Comparison of ENCODE assay signal across 8 mouse cellular contexts in the genomic region with DNA sequence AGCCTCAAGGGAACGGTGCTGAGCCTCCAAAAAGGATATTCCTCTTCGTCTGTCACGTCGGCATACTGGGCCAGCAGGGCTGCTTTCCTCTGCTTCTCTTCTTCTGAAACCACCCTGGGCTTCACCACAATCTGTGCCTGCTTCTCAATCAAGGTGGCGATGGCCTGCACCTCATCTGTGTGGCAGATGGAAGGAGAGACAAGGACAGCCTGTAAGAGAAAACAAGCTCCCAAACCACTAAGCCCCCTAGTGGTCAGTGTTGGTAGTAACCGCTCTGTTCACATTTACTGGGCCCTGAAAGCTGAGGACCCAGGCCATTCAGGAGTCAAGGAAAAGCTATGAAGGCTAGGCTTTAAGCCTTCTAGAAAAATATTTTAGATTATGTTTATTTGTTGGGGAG. TPM values are rescaled to one million over a fixed set of nuclear protein-coding genes. Genes with fewer than 3 reads are reported as not detected.
DNase-seq lines count a peak whose midpoint lies in the region; ATAC-seq and TF ChIP-seq lines count a peak whose summit lies in the region.

No protein-coding gene starts in this region.

- no peaks in the 10 kb centered on the region for H3K4me1 ChIP-seq in bone marrow macrophage, adult 2 months (ENCODE audit: control insufficient read depth, insufficient read depth, low read length)
- H3K4me1 ChIP-seq in embryonic facial prominence, embryonic 15.5 days = no peaks in the 10 kb centered on the region; the same call in 1 of the 2 replicates
- H3K4me1 ChIP-seq in limb, embryonic 11.5 days (ENCODE audit: control insufficient read depth, insufficient read depth, low read length) = no peaks in the 10 kb centered on the region

- H3K9me3 ChIP-seq in embryonic facial prominence, embryonic 15.5 days (replicated peaks) = no peaks in the 10 kb centered on the region
- no peaks in the 10 kb centered on the region; the same call in 1 of the 2 replicates for H3K9me3 ChIP-seq in limb, embryonic 11.5 days (ENCODE audit: control insufficient read depth, low read length)

- no peaks in the 10 kb centered on the region for H3K27me3 ChIP-seq in embryonic facial prominence, embryonic 15.5 days
- H3K27me3 ChIP-seq in limb, embryonic 11.5 days (ENCODE audit: control insufficient read depth, insufficient read depth, low read length) = no peaks in the 10 kb centered on the region

- WGBS in embryonic facial prominence, embryonic 15.5 days = 55% methylated on average over 6 of the region's 6 CpGs
- 60% methylated on average over 6 of the region's 6 CpGs for WGBS in limb, embryonic 11.5 days

- H3K27ac ChIP-seq in bone marrow macrophage, adult 2 months (ENCODE audit: insufficient read depth, low read depth, low read length) = no peak overlapping the region
- H3K27ac ChIP-seq in embryonic facial prominence, embryonic 15.5 days (replicated peaks) = 0 out of 2 replicates have a peak overlapping the region, but pooled peaks have one; percentile 13
- no peak overlapping the region for H3K27ac ChIP-seq in limb, embryonic 11.5 days (replicated peaks; ENCODE audit: low read depth, low read length)

- no peak overlapping the region for H3K4me3 ChIP-seq in bone marrow macrophage, adult 2 months (ENCODE audit: insufficient read depth, low read length)
- H3K4me3 ChIP-seq in embryonic facial prominence, embryonic 15.5 days (replicated peaks) = no peak overlapping the region
- H3K4me3 ChIP-seq in limb, embryonic 11.5 days (ENCODE audit: low read depth, low read length) = no peak overlapping the region

- ATAC-seq in embryonic facial prominence, embryonic 15.5 days (ENCODE audit: insufficient number of reproducible peaks, low FRiP score, low TSS enrichment, low read depth) = no peak
- ATAC-seq in limb, embryonic 11.5 days (ENCODE audit: insufficient number of reproducible peaks, low FRiP score, low TSS enrichment, low read depth) = no peak

- no peak for TF ChIP-seq POLR2A in bone marrow macrophage, adult 2 months (IDR thresholded peaks at IDR 0.05; ENCODE audit: borderline replicate concordance, low read depth, low read length)

- no peak overlapping the region for H3K4me2 ChIP-seq in embryonic facial prominence, embryonic 15.5 days (replicated peaks)
- no peak overlapping the region for H3K4me2 ChIP-seq in limb, embryonic 11.5 days (ENCODE audit: low read depth, severe bottlenecking)

- H3K9ac ChIP-seq in embryonic facial prominence, embryonic 15.5 days = no peak overlapping the region
- H3K9ac ChIP-seq in limb, embryonic 11.5 days (ENCODE audit: low read length) = no peak overlapping the region

- peaks cover 29% of the 10 kb centered on the region for H3K36me3 ChIP-seq in embryonic facial prominence, embryonic 15.5 days
- peaks cover 8% of the 10 kb centered on the region; the same call in 1 of the 2 replicates for H3K36me3 ChIP-seq in limb, embryonic 11.5 days (ENCODE audit: control insufficient read depth, insufficient read depth, low read length)

- DNase-seq in ovary, postnatal 10 days (ENCODE audit: low spot score) = peak; percentile 27
- no peak for DNase-seq in ovary, adult 18-20 months (ENCODE audit: low spot score)
- peak; percentile 85 for DNase-seq in induced T-regulatory cell, adult 2 months (ENCODE audit: low read depth)
- DNase-seq in limb, embryonic 11.5 days (ENCODE audit: low spot score) = peak; percentile 89
- DNase-seq in retina, embryonic 14.5 days (ENCODE audit: low spot score) = peak; percentile 93
- peak; percentile 35 to 52 for DNase-seq in thymus, postnatal 36 days

- peak; percentile 75 for TF ChIP-seq CTCF in bone marrow macrophage, adult 2 months (IDR thresholded peaks at IDR 0.05; ENCODE audit: low read depth, low read length)

RNA-seq across cellular contexts. Expression of gene Ccdc43, which starts 7.4 kb away (rescaled TPM):
- 28.9 and 30.5 TPM in 2 replicates for polyA plus RNA-seq in bone marrow macrophage, adult 2 months (2012; ENCODE audit: insufficient read depth, insufficient read length, missing spikeins)
- 40.4 and 41.6 TPM in 2 replicates for polyA plus RNA-seq in embryonic facial prominence, embryonic 15.5 days (2015; fragmentation: Nextera tagmentation; extraction: Ambion mirVana)
- 58.4 and 64.1 TPM in 2 replicates for polyA plus RNA-seq in limb, embryonic 11.5 days (2014; fragmentation: Nextera tagmentation; extraction: Ambion mirVana)

RNA-seq across cellular contexts. Expression of gene Meioc, which starts 26.6 kb away (rescaled TPM):
- not detected in 2 replicates for polyA plus RNA-seq in bone marrow macrophage, adult 2 months (2012; ENCODE audit: insufficient read depth, insufficient read length, missing spikeins)
- 0.58 and 0.80 TPM in 2 replicates for polyA plus RNA-seq in embryonic facial prominence, embryonic 15.5 days (2015; fragmentation: Nextera tagmentation; extraction: Ambion mirVana)
- 0.35 and 1.2 TPM in 2 replicates for polyA plus RNA-seq in limb, embryonic 11.5 days (2014; fragmentation: Nextera tagmentation; extraction: Ambion mirVana)
